Mouse (Mus musculus) layer of hippocampus, adult 9-11 months (tissue): Measurements from ENCODE around the gene Spata13.

Experiments used
- DNase-seq: peaks from one replicate; pipeline ENCODE4 v3.0.0; 2022

The Spata13 gene

DNA sequence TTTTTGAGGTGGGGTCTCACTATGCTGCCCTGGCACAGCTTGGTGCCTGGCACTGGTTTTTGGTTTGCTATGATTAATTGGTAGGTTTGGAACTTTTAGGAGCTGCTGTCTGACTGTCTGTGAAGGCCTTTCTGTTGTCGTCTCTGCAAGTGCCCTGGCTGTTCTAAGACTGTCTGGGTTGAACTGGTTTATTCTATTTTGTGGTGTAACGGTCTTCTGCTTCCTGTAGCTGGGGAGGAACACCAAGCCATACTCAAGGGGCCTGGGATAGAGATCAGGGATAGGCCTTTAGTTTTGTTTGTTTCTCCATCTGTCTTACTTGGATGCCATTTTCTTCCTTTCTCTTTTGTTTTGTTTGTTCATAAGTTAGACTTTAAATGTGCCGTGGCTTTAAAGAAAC lies 88.1 kb downstream of the Spata13 start:
- no peak for DNase-seq

DNA sequence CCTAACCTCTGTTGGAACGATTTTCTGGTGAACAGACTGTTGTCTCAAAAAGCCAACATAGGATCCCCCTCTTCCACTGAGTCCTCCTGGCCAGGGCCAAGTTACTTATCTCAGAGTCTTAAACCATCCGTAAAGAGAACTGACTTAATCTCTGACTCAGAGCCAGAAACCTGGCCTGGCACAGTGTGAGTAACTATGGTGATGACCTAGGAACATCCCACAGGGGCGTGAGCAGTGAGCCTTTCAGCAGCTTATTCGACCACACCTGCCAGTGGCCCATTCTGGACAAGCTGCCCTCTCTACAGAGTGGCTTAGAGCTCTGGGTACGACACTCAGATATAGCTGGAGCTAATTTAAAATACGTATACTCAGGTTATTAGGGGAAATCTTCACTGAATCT lies 92.3 kb downstream of the Spata13 start:
- DNase-seq = no peak

DNA sequence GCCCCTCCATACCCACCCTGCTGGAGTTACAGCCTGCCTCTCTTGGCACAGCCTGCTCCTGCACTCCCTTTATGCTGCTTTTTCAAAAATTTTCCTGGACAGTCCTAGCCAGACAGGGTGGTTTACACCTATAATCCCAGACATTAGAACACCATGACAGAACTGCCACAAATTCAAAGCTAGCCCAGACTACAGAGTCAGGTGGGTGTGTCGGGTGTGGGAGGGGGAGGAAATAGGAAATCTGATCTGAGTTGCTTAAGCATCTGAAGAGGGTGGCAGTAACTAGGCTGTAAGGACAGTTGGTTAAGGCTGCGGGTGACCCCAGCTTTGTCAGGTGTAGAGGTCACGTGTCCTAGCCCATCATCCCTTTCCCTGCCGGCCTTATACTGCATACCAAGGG lies 93.3 kb downstream of the Spata13 start:
- DNase-seq = no peak

DNA sequence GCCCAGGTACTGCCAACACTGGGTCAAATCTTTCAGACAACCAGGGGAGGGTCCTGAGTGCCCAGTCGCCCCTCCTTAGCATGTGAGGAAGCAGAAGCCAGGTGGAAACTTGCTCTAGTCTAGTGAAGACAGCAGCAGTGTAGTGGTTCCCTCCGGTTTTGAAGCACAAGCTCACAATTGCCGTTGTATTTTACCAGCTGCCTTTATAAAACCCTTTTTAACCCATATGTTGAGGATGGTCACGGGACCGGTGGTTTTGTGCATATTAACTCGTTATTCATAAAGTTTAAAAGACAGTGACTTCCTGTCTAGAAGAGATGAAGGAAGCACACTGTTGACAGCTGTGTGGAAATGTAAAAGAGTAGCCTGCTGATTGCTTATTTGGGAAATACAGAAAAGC lies 98.3 kb downstream of the Spata13 start:
- no peak for DNase-seq

DNA sequence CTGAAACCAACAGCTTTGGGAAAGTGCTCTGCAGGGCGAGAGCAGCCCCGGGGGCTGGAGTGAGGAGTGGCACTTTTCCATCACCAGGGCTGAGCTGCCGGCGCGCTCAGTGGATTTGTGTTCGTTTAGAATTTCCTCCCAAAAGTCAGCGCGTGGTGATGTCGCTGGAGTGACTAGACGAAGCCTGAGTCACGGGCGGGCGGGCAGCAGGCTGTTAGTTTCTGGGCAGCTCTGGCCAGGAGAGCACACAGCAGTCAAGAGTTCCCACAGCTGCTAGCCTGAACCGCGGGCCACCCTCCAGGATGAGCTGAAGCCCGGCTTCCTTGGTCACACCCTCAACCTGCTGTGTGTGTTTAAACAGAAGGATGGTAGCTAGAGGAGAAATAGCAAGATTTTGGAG lies 99.0 kb downstream of the Spata13 start:
- peak; percentile 57 for DNase-seq

DNA sequence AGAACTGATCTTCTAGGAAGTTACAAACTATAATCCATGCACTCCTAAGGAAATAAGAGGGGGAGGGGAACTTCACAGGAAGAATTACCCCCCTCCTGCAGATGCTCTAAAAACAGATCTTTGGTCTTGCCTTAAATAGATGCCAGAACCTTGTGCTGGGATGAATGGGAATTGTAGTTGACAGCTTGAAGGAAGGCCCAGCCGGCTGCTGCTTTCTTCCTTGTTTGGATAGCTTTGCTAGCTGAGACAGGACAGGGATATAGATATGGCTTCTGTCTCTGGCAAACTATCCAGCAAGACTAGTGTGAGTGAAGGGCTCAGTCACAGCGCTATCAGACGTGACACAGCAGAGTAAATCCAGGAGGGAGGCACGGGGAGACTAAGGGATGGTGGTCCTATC lies 99.9 kb downstream of the Spata13 start:
- no peak for DNase-seq

DNA sequence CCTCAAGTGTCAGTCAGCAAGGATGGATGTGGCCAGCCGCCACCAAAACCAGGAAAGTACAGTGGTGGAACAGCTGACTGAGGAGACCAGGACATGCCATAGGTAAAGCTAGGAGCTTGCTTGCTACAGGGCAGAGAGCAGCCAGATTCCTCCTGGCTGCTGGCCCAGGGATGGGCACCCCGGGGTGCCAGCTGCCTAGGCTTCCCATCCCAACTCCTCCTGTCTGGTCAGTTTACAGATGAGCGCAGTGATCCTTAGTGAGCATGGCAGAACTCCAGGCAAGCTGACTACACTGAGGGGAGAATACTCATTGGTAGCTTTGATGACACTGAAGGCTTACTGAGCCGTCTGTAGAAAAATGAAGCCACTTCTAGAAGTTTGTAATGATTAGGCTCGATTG lies 101.4 kb downstream of the Spata13 start:
- DNase-seq = no peak

DNA sequence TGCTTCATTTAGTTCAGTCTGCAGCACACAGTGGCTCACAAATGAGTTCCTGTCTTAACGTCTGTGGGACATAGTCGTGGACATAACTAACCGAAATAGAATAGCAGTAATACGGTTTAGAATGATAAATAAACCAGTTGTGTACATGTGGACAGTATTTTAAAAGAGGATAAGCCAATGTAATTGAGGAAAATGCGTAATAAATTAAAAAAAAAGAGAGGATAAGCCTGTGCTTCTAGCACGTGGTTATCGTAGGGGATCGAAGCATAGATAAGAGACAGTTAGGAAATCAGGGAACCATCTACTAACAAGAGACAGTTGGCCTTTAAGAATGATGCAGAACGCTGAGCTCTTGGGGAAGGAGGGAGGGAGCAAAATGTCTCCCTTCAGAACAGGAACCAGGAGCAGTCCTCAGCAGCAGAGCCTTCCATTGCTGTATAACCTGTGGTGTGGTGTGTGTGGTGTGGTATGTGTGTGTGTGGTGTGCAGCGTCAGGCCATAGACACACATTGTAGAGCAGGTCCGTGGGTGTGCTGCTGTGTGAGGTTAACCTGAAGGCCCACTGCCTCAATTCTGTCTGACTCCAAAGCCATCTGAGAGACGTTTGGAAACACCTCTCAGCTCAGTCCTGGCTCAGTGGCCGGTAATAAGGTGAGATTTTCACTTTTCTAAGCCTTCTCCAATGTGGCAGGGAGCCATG lies 102.2 kb downstream of the Spata13 start:
- no peak for DNase-seq

DNA sequence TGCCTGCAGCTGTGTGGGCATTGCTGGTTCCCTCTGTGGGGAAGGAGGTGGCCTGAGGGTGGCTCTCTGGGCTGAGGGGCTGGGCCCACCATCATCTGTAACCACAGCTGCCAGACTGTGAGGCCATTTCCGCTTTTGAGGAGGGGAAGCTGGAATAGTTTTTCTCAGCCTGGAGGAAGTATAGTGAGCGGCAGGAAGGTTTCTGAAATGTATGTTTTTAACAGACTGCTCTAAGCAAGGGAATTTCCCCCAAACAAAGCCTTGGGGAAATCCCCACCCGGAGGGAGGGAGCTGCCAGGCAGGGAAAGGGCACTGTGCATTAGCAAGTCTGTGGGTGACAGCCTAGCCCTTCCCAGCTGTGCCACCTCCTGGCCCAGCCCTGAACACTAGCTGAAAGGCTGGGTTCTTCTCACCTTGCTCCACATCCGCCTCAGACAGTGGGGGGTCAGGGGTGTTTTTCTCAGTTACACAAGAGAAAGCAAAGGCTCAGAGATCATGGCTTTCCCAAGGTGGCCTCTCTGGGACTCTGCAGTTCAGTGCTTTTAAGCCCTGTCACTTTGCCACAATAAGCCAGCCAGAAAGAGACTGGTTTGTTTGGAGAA lies 102.9 kb downstream of the Spata13 start:
- peak; percentile 86 for DNase-seq

DNA sequence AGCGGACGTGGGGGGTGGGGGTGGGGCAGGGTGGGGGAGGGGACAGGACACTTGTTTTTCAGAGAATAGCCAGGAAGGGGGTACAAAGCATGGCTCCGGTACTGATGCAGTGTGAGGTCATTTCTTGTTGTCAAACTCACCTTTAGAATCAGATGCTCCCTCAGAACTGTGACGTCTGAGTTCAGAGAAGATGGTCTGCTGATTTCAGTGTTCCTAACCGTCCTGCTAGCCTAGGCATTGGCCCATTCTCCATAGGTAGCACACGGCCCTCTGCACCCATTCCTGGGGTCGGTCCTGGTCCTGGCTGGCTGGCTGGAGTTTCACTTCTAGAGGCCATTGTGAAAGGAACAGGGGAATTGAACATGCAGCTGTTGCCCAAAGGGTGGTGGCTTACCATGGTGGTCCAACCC lies 103.4 kb downstream of the Spata13 start:
- DNase-seq = no peak

DNA sequence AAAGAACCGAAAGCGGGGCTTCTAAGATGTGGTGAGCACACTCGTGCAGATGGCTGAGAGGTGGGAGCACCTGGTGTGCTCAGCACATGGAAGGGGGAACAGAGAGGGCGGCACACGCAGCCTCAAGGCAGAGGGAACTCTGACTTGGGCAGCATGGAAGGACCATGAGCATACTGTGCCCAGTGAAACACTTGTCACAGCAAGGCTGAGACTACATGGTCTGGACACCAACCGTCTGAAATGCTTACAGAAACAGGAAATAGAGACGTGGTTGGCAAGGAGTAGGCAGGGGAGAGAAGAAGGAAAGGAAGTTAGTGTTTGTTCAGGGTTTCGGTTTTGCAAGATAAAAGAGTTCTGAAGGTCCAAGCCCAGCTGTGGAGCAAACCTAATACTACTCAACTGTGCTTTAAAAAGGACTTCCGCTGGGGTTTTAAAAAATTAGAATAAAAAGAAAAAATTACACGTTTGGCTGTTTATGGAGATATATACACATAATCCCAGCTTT lies 104.7 kb downstream of the Spata13 start:
- DNase-seq = peak; percentile 75

DNA sequence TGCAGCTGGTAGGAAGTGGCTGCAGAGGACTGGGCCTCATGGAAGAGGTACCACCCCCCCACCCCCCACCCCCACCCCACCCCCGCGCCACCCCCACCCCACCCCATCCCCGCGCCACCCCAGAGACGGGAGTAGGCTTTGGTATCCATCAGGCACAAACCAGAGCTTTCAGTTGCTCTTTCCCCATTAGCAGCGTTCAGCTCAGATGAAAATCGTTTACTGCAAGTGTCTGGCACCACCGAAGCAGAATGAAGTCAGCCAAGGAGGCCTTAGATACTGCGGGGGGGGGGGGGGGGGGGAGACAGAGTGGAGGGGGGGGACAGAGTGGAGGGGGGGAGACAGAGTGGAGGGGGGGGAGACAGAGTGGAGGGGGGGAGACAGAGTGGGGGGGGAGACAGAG lies 105.4 kb downstream of the Spata13 start:
- no peak for DNase-seq

DNA sequence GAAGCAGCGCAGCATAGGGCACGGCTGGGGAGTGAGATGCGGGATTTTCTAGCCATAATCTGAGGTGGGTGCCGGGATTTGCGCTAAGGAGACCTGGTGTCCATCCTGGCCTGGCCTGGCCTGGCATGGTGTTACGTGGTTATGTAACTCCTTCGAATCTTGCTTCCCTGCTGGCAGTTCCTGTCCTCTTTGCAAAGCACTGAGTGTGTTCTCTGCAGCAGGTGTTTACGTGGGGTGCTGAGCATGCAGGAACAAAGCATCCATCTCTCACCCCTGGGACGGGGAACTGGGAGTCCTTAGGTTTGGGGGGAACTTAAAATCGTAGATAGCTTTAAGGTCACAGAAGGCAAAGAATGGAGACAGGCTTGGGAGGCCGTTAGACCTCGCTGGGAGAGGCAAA lies 105.8 kb downstream of the Spata13 start:
- no peak for DNase-seq

DNA sequence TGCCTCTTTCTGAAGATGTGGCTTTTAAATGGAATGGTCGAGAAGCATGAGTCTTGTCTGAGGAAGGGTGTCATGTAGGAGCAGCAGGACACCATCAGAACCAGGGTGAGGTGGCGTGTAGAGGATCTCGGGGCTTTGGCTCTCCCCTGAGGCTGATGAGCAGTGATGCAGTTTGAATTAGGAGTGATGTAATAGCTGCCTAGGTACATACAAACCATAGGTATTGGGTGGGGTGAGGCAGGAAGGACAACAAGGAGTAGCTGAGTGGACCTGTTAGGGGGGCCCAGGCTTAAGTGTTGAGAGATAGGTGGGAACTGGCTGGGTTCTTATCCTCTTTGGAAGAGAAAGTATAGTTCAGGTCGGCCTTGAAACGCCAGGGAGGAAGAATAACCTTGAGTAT lies 106.7 kb downstream of the Spata13 start:
- DNase-seq = no peak

DNA sequence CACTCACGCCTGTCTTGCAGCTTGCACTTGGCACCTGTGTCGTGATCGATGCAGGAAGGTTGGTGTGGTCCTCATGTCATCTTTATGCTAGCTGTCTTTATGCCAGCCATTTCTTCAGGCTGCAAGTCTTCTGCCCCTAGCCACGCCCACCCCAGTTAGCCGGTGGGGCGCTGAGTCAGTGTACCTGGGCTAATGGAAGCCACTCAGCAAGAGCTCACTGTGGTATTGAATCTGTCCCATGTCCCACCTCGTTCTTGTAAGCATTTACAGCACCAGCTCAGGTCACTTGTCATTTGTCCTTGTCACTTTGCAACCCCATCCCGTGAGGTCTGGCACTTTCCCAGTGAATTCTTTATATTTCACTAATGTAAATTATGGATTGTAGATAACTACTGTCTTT lies 107.2 kb downstream of the Spata13 start:
- no peak for DNase-seq

DNA sequence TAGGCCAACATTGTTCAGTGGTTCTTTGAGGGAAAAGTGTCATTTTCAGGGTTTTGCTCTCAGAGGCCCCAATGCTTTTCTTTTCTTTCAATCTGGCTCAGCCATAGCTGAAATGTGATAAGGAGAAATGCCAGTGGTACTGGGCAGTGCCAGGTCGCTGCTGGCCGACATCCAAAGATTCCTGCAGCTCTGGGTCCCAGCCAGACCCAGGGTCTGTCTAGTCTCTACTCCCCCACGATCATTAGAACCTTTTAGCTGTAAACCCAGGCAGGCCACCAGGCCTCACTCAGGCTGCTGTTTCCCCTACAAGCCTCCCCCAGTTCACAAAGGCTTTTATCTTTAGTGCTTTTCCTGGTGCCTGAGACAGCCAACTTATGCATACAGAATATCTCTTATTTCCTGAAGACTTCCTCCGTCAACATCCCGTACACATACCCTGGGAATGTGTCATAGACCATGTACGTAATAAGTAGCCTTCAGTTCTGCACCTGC lies 107.7 kb downstream of the Spata13 start:
- no peak for DNase-seq

DNA sequence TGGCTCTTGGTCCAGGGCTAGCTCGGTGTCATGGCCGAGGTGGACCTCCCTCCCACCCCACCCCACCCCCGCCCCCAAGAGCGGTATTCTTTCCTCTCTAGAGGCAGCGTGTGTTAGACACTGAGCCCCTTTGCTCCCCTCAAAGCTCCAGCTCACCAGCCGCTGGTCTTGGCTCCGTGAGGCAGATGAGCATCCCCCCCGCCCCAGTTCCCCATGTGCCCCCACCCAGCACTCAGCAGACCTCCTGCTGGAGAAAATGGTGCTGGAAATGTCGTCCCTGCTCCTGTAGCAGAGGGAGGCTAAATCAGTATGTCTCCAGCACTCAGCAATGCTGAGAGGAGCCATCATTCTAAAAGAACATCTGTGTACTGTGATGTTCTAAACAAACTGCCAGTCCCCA lies 109.9 kb downstream of the Spata13 start:
- DNase-seq = no peak

DNA sequence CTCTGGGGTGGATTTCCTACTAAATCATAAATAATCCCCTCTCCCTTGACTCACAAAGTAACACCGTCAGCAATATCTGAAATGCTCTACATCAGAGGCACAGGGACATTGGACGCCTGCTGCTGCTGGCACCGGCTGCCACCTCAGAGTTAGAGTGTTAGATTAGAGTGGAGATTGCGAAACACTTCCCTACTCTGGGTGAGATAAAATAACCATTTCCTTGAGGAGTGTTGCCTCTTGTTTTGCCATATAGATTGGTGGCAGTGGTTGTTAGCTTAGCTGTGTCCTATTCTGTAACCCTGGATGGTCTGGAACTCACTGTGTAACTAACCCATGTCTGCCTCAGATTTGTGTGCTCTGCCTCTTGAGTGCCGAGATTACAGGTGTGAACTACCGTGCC lies 111.4 kb downstream of the Spata13 start:
- no peak for DNase-seq

DNA sequence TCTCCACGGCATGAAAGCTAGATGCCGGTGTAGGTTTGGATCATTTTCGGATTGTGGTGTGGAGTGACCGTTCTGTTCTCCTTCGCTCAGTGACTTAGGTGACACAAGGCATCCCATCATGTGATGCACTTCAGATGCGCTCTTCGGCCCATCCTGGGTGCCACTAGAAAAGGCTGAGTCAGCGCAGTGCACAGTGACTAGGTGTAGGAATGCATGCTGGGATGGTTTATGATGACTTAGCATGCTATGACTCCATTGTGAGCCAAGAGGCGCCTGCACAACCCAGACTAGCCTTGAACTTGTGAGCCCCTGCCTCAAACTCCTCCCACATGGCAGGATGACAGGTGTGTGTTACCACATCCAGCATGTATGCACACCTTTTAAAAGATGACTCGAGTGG lies 112.3 kb downstream of the Spata13 start:
- DNase-seq = no peak

DNA sequence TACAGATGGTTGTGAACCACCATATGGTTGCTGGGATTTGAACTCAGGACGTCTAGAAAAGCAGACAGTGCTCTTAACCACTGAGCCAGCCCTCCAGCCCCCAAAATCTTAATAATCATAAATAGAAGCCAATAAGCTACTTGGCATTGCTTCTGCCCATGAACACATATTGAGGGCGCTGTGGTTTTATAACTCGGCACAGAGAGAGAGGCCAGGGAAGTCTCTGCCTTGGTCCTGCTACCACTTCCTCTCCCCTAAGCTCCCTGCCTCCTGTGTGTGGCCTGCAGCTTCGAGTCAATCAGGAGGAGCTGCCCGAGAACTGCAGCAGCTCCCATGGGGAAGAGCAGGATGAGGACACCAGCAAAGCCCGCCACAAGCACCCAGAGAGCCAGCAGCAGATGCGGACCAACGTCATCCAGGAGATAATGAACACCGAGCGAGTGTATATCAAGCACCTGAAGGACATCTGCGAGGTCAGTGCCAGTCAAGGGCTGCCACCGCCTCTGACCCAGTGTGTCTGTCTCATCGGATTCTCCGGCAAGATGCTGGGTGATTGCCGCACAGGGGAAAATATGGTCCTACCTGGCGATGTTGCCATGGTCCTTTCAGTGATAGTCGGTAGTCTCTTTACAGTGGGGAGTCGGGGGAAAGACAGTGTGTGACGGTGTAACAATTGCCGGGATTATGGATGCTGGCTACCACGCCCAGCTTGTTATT lies 113.5 kb downstream of the Spata13 start:
- no peak for DNase-seq

DNA sequence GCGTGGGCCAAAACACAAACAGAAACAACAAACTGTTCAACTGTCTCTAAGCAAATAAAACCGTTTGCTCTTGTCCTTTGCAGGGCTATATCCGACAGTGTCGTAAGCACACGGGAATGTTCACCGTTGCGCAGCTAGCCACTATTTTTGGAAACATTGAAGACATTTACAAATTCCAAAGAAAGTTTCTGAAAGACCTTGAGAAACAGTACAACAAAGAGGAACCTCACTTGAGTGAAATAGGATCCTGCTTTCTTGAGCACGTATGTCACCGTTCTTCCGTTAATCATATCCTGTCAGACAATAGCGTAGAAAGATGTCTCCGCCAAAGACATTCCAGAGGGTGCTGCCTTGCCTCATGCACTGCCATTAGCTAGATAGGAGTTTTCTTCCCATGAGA lies 116.1 kb downstream of the Spata13 start:
- no peak for DNase-seq

DNA sequence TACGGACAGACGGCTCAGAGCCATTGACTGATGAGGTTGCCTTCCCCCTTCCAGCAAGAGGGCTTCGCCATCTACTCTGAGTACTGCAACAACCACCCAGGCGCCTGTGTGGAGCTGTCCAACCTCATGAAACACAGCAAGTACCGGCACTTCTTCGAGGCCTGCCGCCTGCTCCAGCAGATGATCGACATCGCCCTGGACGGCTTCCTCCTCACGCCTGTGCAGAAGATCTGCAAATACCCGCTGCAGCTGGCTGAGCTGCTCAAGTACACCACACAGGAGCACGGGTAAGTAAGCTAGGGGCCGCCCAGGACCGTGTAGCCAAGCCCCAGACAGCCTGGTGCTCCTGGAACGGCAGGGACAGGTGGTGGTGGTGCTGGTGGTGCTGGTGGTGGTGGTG lies 117.8 kb downstream of the Spata13 start:
- no peak for DNase-seq

DNA sequence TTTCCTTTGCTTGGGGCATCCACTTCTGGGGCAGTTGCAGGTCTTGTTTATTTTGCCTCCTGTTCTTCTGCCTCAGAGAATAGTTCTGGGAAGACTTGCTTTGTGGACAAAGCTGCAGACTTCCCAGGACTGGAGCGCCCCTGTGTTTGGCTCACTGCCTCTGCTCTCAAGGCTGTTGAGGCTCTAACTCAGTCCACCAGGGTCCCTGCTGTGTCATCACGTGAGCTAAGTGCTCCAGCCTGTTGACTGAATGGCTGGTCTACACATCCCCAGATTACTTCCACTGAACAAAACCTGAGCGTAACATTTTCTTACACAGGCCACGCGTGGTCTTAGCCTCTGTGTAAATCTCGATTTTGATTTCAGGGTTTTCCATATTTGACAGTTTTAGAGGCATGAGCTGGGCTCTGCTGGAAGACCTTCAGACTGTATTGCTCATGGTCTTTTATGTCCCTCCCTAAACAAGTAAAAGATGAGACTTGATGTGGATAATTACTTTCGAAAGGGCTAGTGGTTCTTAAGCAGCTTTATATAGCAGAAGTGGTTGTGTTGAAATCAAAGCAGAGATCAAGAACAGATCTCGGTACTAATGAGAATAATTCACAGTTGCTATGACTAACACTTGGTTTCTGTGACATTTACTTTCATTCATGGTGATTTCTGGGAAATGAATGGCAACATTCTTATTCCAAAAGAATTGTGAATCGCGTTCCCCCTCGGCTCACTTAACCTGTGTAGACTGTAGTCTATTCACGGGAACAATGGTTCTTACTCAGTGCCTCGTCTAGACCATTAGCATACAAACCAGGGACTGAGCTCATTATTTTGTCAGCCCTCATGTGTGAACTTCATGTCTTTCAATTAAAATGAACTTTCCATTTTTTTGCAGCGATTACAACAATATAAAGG lies 119.3 kb downstream of the Spata13 start:
- DNase-seq = no peak
